Mouse (Mus musculus): ENCODE measurements around the gene Crebzf. TPM values are rescaled to one million over a fixed set of nuclear protein-coding genes. Genes with fewer than 3 reads are reported as not detected.

The Crebzf gene
- polyA plus RNA-seq, 1 experiment from 2014 or later: 20.7 TPM

- ATAC-seq (ENCODE audit: low FRiP score, low TSS enrichment): peak; percentile 79
- Histone ChIP-seq H3K36me3 (ENCODE audit: insufficient read depth, low read length) (peaks cover 4% of the 10 kb centered on the region; the same call in 1 of the 2 replicates), H3K27me3 (ENCODE audit: insufficient read depth, low read length) (no peaks in the 10 kb centered on the region), H3K9me3 (ENCODE audit: low read length) (no peaks in the 10 kb centered on the region), H3K4me1 (ENCODE audit: insufficient read depth, low read length) (peaks cover 5% of the 10 kb centered on the region; the same call in 1 of the 2 replicates), H3K27ac (ENCODE audit: low read length) (peak overlapping the region; percentile 99), H3K4me2 (replicated peaks; ENCODE audit: low read depth, low read length) (peak overlapping the region; percentile 93), H3K9ac (replicated peaks; ENCODE audit: low read length) (peak overlapping the region; percentile 99), H3K4me3 (ENCODE audit: low read length) (peak overlapping the region; percentile 99)
- WGBS: under 1% methylated on average over 115 of the region's 123 CpGs
These were observed 867 bp downstream of the Crebzf start for GRCm38 (mm10) chr7:90443101-90444091.

GRCm38 (mm10) chr7:90444206-90444605 lies 1.7 kb downstream of the Crebzf start:
- Histone ChIP-seq H3K4me3 (ENCODE audit: low read length) (peak overlapping the region; percentile 99), H3K27me3 (ENCODE audit: insufficient read depth, low read length) (no peaks in the 10 kb centered on the region), H3K4me1 (ENCODE audit: insufficient read depth, low read length) (peaks cover 5% of the 10 kb centered on the region; the same call in 1 of the 2 replicates), H3K9ac (replicated peaks; ENCODE audit: low read length) (peak overlapping the region; percentile 99), H3K9me3 (ENCODE audit: low read length) (no peaks in the 10 kb centered on the region), H3K4me2 (replicated peaks; ENCODE audit: low read depth, low read length) (peak overlapping the region; percentile 93), H3K36me3 (ENCODE audit: insufficient read depth, low read length) (peaks cover 6% of the 10 kb centered on the region), H3K27ac (ENCODE audit: low read length) (no peak overlapping the region; the same call in 1 of the 2 replicates)
- no peak for ATAC-seq (ENCODE audit: low FRiP score, low TSS enrichment)
- 0% methylated on average over 6 of the region's 6 CpGs for WGBS

- WGBS: 24% methylated on average over 7 of the region's 7 CpGs
- Histone ChIP-seq H3K36me3 (ENCODE audit: insufficient read depth, low read length) (peaks cover 9% of the 10 kb centered on the region), H3K4me2 (replicated peaks; ENCODE audit: low read depth, low read length) (peak overlapping the region; percentile 64), H3K27me3 (ENCODE audit: insufficient read depth, low read length) (no peaks in the 10 kb centered on the region), H3K4me1 (ENCODE audit: insufficient read depth, low read length) (peaks cover 10% of the 10 kb centered on the region), H3K9ac (replicated peaks; ENCODE audit: low read length) (peak overlapping the region; percentile 83), H3K27ac (ENCODE audit: low read length) (peak overlapping the region; percentile 53), H3K9me3 (ENCODE audit: low read length) (no peaks in the 10 kb centered on the region), H3K4me3 (ENCODE audit: low read length) (peak overlapping the region; percentile 79)
- ATAC-seq (ENCODE audit: low FRiP score, low TSS enrichment): no peak
These were observed 13.8 kb downstream of the Crebzf start for GRCm38 (mm10) chr7:90456149-90456844.

- Histone ChIP-seq H3K4me2 (replicated peaks; ENCODE audit: low read depth, low read length) (peak within 1 kb of the TSS; percentile 64), H3K27ac (ENCODE audit: low read length) (peak within 1 kb of the TSS; percentile 93), H3K4me3 (ENCODE audit: low read length) (peak within 1 kb of the TSS; percentile 79), H3K9ac (replicated peaks; ENCODE audit: low read length) (peak within 1 kb of the TSS; percentile 83), H3K9me3 (ENCODE audit: low read length) (no peaks in the 10 kb centered on the region), H3K27me3 (ENCODE audit: insufficient read depth, low read length) (no peaks in the 10 kb centered on the region), H3K4me1 (ENCODE audit: insufficient read depth, low read length) (peaks cover 10% of the 10 kb centered on the region), H3K36me3 (ENCODE audit: insufficient read depth, low read length) (peaks cover 7% of the 10 kb centered on the region; the same call in 1 of the 2 replicates)
- peak; percentile 98 for ATAC-seq (ENCODE audit: low FRiP score, low TSS enrichment)
- WGBS: under 1% methylated on average over 41 of the region's 41 CpGs
These were observed 14.4 kb downstream of the Crebzf start, which contains the start of gene Tmem126a for GRCm38 (mm10) chr7:90456845-90457468. TSS of gene Tmem126a (minus strand) at chr7:90457229.

- peak overlapping the region; percentile 64 for H3K4me2 ChIP-seq (replicated peaks; ENCODE audit: low read depth, low read length)
- peak; percentile 56; the same call in 1 of the 2 replicates for ATAC-seq (ENCODE audit: low FRiP score, low TSS enrichment)
- H3K27me3 ChIP-seq (ENCODE audit: insufficient read depth, low read length): no peaks in the 10 kb centered on the region
- peak overlapping the region; percentile 93 for H3K27ac ChIP-seq (ENCODE audit: low read length)
- 14% methylated on average over 10 of the region's 10 CpGs for WGBS
- H3K4me1 ChIP-seq (ENCODE audit: insufficient read depth, low read length): peaks cover 10% of the 10 kb centered on the region
- H3K36me3 ChIP-seq (ENCODE audit: insufficient read depth, low read length): peaks cover 7% of the 10 kb centered on the region; the same call in 1 of the 2 replicates
- peak overlapping the region; percentile 79 for H3K4me3 ChIP-seq (ENCODE audit: low read length)
- no peaks in the 10 kb centered on the region for H3K9me3 ChIP-seq (ENCODE audit: low read length)
- H3K9ac ChIP-seq (replicated peaks; ENCODE audit: low read length): peak overlapping the region; percentile 83
These were observed 15.0 kb downstream of the Crebzf start for GRCm38 (mm10) chr7:90457517-90457916.

- Histone ChIP-seq H3K27ac (ENCODE audit: low read length) (no peak overlapping the region), H3K4me3 (ENCODE audit: low read length) (no peak overlapping the region), H3K9me3 (ENCODE audit: low read length) (no peaks in the 10 kb centered on the region), H3K4me1 (ENCODE audit: insufficient read depth, low read length) (peaks cover 10% of the 10 kb centered on the region), H3K9ac (replicated peaks; ENCODE audit: low read length) (no peak overlapping the region), H3K27me3 (ENCODE audit: insufficient read depth, low read length) (no peaks in the 10 kb centered on the region), H3K4me2 (replicated peaks; ENCODE audit: low read depth, low read length) (no peak overlapping the region), H3K36me3 (ENCODE audit: insufficient read depth, low read length) (no peaks in the 10 kb centered on the region)
- WGBS: 43% methylated on average over 10 of the region's 10 CpGs
- no peak for ATAC-seq (ENCODE audit: low FRiP score, low TSS enrichment)
These were observed 17.8 kb downstream of the Crebzf start for GRCm38 (mm10) chr7:90460330-90460729.

GRCm38 (mm10) chr7:90460930-90461329 lies 18.4 kb downstream of the Crebzf start:
- no peak overlapping the region for H3K27ac ChIP-seq (ENCODE audit: low read length)
- no peaks in the 10 kb centered on the region for H3K27me3 ChIP-seq (ENCODE audit: insufficient read depth, low read length)
- no peak overlapping the region for H3K4me3 ChIP-seq (ENCODE audit: low read length)
- ATAC-seq (ENCODE audit: low FRiP score, low TSS enrichment): no peak
- no peaks in the 10 kb centered on the region for H3K36me3 ChIP-seq (ENCODE audit: insufficient read depth, low read length)
- no peak overlapping the region for H3K9ac ChIP-seq (replicated peaks; ENCODE audit: low read length)
- peaks cover 5% of the 10 kb centered on the region for H3K4me1 ChIP-seq (ENCODE audit: insufficient read depth, low read length)
- H3K9me3 ChIP-seq (ENCODE audit: low read length): no peaks in the 10 kb centered on the region
- H3K4me2 ChIP-seq (replicated peaks; ENCODE audit: low read depth, low read length): no peak overlapping the region
- 27% methylated on average over 14 of the region's 14 CpGs for WGBS

- H3K27ac ChIP-seq (ENCODE audit: low read length): no peak overlapping the region
- no peaks in the 10 kb centered on the region for H3K9me3 ChIP-seq (ENCODE audit: low read length)
- H3K9ac ChIP-seq (replicated peaks; ENCODE audit: low read length): no peak overlapping the region
- no peaks in the 10 kb centered on the region for H3K36me3 ChIP-seq (ENCODE audit: insufficient read depth, low read length)
- H3K4me2 ChIP-seq (replicated peaks; ENCODE audit: low read depth, low read length): no peak overlapping the region
- H3K27me3 ChIP-seq (ENCODE audit: insufficient read depth, low read length): no peaks in the 10 kb centered on the region
- H3K4me1 ChIP-seq (ENCODE audit: insufficient read depth, low read length): no peaks in the 10 kb centered on the region
- 93% methylated on average over 5 of the region's 5 CpGs for WGBS
- ATAC-seq (ENCODE audit: low FRiP score, low TSS enrichment): no peak
- no peak overlapping the region for H3K4me3 ChIP-seq (ENCODE audit: low read length)
These were observed 18.9 kb downstream of the Crebzf start for GRCm38 (mm10) chr7:90461441-90461840.

- Histone ChIP-seq H3K27ac (ENCODE audit: low read length) (no peak overlapping the region), H3K4me2 (replicated peaks; ENCODE audit: low read depth, low read length) (no peak overlapping the region), H3K4me3 (ENCODE audit: low read length) (no peak overlapping the region), H3K9ac (replicated peaks; ENCODE audit: low read length) (no peak overlapping the region), H3K27me3 (ENCODE audit: insufficient read depth, low read length) (peaks cover 4% of the 10 kb centered on the region; the same call in 1 of the 2 replicates), H3K36me3 (ENCODE audit: insufficient read depth, low read length) (peaks cover 8% of the 10 kb centered on the region; the same call in 1 of the 2 replicates), H3K4me1 (ENCODE audit: insufficient read depth, low read length) (peaks cover 8% of the 10 kb centered on the region), H3K9me3 (ENCODE audit: low read length) (no peaks in the 10 kb centered on the region)
- WGBS: 76% methylated on average over 2 of the region's 2 CpGs
- ATAC-seq (ENCODE audit: low FRiP score, low TSS enrichment): no peak
These were observed 31.0 kb downstream of the Crebzf start for GRCm38 (mm10) chr7:90473511-90473910.
